Mouse (Mus musculus): ENCODE results near the gene Selenoh. TPM values are rescaled to one million over a fixed set of nuclear protein-coding genes. Genes with fewer than 3 reads are reported as not detected.

Gene Selenoh
- total RNA-seq, 2 experiments from 2014 or later = 21.9 to 28.8 TPM

GRCm38 (mm10) chr2:84634934-84635482, 35.6 kb downstream of the Selenoh start:
- no peak for DNase-seq (ENCODE audit: low spot score in 2 of 2)

- no peak for DNase-seq (ENCODE audit: low spot score in 2 of 2)
Measured at GRCm38 (mm10) chr2:84634006-84634405, 36.6 kb downstream of the Selenoh start.

GRCm38 (mm10) chr2:84632999-84633398, 37.6 kb downstream of the Selenoh start:
- no peak for DNase-seq (ENCODE audit: low spot score in 2 of 2)

- DNase-seq (ENCODE audit: low spot score in 2 of 2) = no peak
Measured at GRCm38 (mm10) chr2:84632001-84632400, 38.6 kb downstream of the Selenoh start.

- no peak for DNase-seq (ENCODE audit: low spot score in 2 of 2)
Measured at GRCm38 (mm10) chr2:84627036-84627435, 43.5 kb downstream of the Selenoh start.

- DNase-seq (ENCODE audit: low spot score in 2 of 2) = no peak
Measured at GRCm38 (mm10) chr2:84626366-84626975, 44.1 kb downstream of the Selenoh start.

GRCm38 (mm10) chr2:84624201-84624600, 46.4 kb downstream of the Selenoh start:
- DNase-seq (ENCODE audit: low spot score in 2 of 2) = no peak

- no peak for DNase-seq (ENCODE audit: low spot score in 2 of 2)
Measured at GRCm38 (mm10) chr2:84623428-84624119, 47.0 kb downstream of the Selenoh start.

- no peak for DNase-seq (ENCODE audit: low spot score in 2 of 2)
Measured at GRCm38 (mm10) chr2:84622668-84623067, 47.9 kb downstream of the Selenoh start.

GRCm38 (mm10) chr2:84619646-84620340, 50.8 kb downstream of the Selenoh start:
- DNase-seq (ENCODE audit: low spot score in 2 of 2) = no peak

Other genes with a start within 250 kb of the Selenoh start
- gene Calcrl, start 245.4 kb downstream of the Selenoh start, total RNA-seq (2021) = 10 to 100 TPM; 23.5 to 27.5 TPM
- gene Tfpi, start 194.0 kb downstream of the Selenoh start, total RNA-seq (2021) = 10 to 100 TPM; 29.0 to 63.0 TPM
- gene Ctnnd1, start 20.0 kb downstream of the Selenoh start, total RNA-seq (2021) = 100 to 1,000 TPM; 123 to 129 TPM
- under 1 TPM in 1 of 2 experiments, not detected in 1; 0.10 TPM for gene Btbd18, start 11.7 kb downstream of the Selenoh start, total RNA-seq (2021)
- not detected for gene Gm28635, start 7.3 kb upstream of the Selenoh start, total RNA-seq (2021)
- 10 to 100 TPM; 22.7 to 25.9 TPM for gene Med19, start 7.6 kb upstream of the Selenoh start, total RNA-seq (2021)
- 100 to 1,000 TPM; 146 to 179 TPM for gene Tmx2, start 8.4 kb upstream of the Selenoh start, total RNA-seq (2021)
- gene Zdhhc5, start 44.4 kb upstream of the Selenoh start, total RNA-seq (2021) = 10 to 100 TPM; 62.0 to 70.2 TPM
- 10 to 100 TPM; 13.4 to 15.3 TPM for gene Clp1, start 56.6 kb upstream of the Selenoh start, total RNA-seq (2021)
- gene Ypel4, start 63.3 kb upstream of the Selenoh start, total RNA-seq (2021) = 1 to 10 TPM; 4.8 to 5.1 TPM
- gene Gm19426, start 72.9 kb upstream of the Selenoh start, total RNA-seq (2021) = 1 to 10 TPM; 1.5 to 1.8 TPM
- 100 to 1,000 TPM in 1 of 2 experiments, 10 to 100 TPM in 1; 78.6 to 115 TPM for gene Serping1, start 104.7 kb upstream of the Selenoh start, total RNA-seq (2021)
- gene Ube2l6, start 128.1 kb upstream of the Selenoh start, total RNA-seq (2021) = 10 to 100 TPM; 17.6 to 26.4 TPM
- under 1 TPM in 1 of 2 experiments, not detected in 1; 0.32 TPM for gene Smtnl1, start 151.9 kb upstream of the Selenoh start, total RNA-seq (2021)
- 10 to 100 TPM; 45.8 to 59.0 TPM for gene Timm10, start 156.2 kb upstream of the Selenoh start, total RNA-seq (2021)
- gene Slc43a1, start 168.1 kb upstream of the Selenoh start, total RNA-seq (2021) = 1 to 10 TPM; 9.3 to 9.4 TPM
- gene Rtn4rl2, start 215.9 kb upstream of the Selenoh start, total RNA-seq (2021) = 1 to 10 TPM; 1.9 to 2.4 TPM